Mouse (Mus musculus) E14TG2a.4 (cell line): Measurements from ENCODE around the gene Vrk1.

Experiments
- CTCF ChIP-seq: conservative IDR thresholded peaks from 2 replicates; pipeline ENCODE4 v1.5.1; 2014; ENCODE audit warnings: low read length
- NANOG ChIP-seq: IDR thresholded peaks from 2 replicates; pipeline ENCODE4 v1.6.1; 2014; ENCODE audit warnings: borderline replicate concordance, low read length, mixed read lengths

GRCm38 (mm10) chr12:106008348-106009050 is 1.5 kb upstream of the Vrk1 start:
- TF ChIP-seq CTCF: no peak
- TF ChIP-seq NANOG: no peak
